Mouse (Mus musculus) thymus, adult 2 months (tissue): ENCODE measurements around the gene Chid1. TPM values are rescaled to one million over a fixed set of nuclear protein-coding genes. Genes with fewer than 3 reads are reported as not detected.

ENCODE experiments used
- DNase-seq: peaks from one replicate; pipeline ENCODE4 v3.0.0; 2021
- H3K27ac ChIP-seq: fragments of 200-500 bp; 2 replicates; pipeline ENCODE4 v1.5.1; 2012; ENCODE audit warnings: low read length, control low read depth; ENCODE audit not compliant: control insufficient read depth, insufficient read depth
- H3K27me3 ChIP-seq: fragments of 200-500 bp; 2 replicates; pipeline ENCODE4 v1.6.1; 2012; ENCODE audit warnings: mild to moderate bottlenecking, low read length, moderate library complexity, mixed read lengths; ENCODE audit not compliant: control insufficient read depth, insufficient read depth
- H3K36me3 ChIP-seq: fragments of 200-500 bp; 2 replicates; pipeline ENCODE4 v1.6.1; 2012; ENCODE audit warnings: mild to moderate bottlenecking, low read length, moderate library complexity; ENCODE audit not compliant: control insufficient read depth, insufficient read depth
- H3K4me1 ChIP-seq: fragments of 200-500 bp; replicated peaks from 2 replicates; pipeline ENCODE4 v1.6.1; 2012; ENCODE audit warnings: low read length; ENCODE audit not compliant: control insufficient read depth, insufficient read depth
- H3K4me3 ChIP-seq: fragments of 200-500 bp; 2 replicates; pipeline ENCODE4 v1.5.1; 2012; ENCODE audit warnings: mild to moderate bottlenecking, low read length, control low read depth, moderate library complexity; ENCODE audit not compliant: control insufficient read depth, insufficient read depth
- CTCF ChIP-seq: fragments of 200-500 bp; IDR thresholded peaks from 2 replicates; pipeline ENCODE4 v1.5.1; 2012; ENCODE audit warnings: mild to moderate bottlenecking, control low read depth, low read length, moderate library complexity, borderline replicate concordance; ENCODE audit not compliant: control insufficient read depth, poor library complexity, insufficient read depth; ENCODE audit errors: extremely low read depth
- POLR2A ChIP-seq: fragments of 200-500 bp; IDR thresholded peaks from 2 replicates; pipeline ENCODE4 v1.6.1; 2012; ENCODE audit warnings: mild to moderate bottlenecking, low read length, control low read depth, moderate library complexity; ENCODE audit not compliant: control insufficient read depth, poor library complexity, insufficient read depth; ENCODE audit errors: extremely low read depth
- WGBS: fragments of 180-500 bp; shearing (Covaris S2); methylation state at CpG from one replicate; pipeline ENCODE4 v1.1.7; 2018; 5-methylcytosine and 5-hydroxymethylcytosine counted together
- polyA plus RNA-seq: library from polyadenylated mRNA; depleted of rRNA; stranded (reverse); fragments of >200 nt; gene quantifications from 2 replicates; pipeline ENCODE4 v1.2.3, GENCODE M21; 2012; rRNA removed

Chid1 gene
- 26.5 and 36.8 TPM in 2 replicates for polyA plus RNA-seq

DNA sequence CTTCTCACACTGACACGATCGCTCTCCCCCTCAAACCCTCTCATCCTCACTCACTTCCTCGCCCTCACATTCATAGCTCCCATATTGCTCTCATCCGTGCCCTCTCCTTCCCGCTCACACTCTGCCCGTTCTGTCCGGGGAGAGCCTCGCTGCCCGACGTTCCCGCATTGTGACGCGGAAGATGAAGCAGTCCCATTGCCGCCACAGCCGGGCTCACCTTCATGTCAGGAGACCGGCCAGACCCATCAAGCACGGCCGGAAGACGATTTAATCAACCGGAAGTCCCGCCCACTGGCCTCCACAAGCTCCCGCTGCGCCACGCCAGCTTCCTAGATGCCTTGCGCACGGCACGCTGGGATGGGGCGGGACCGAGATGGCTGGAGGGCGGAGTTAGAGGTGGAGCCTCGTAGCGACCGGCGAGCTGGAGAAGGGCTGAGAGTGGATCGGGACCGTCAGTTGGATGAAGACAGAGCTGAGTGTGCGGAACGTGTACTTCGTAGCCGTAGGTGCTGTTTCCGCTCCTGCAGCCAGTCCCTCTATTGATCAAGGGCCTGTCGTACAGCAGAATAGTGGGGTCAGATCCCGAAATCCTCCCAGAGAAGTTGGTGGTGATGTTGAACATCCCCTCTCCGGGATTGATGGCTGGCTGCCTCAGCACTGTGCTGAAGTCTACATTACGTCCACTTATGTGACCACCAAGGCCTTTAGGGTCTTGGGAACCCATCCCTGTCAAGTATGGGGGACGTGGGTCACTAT, at the start of gene Chid1:
Gene Chid1 (minus strand): TSS at position 302 of the 756 bp plus-strand sequence.
- Histone ChIP-seq H3K36me3 (no peaks in the 10 kb centered on the region), H3K4me3 (peak within 1 kb of the TSS; percentile 75), H3K4me1 (peaks cover 21% of the 10 kb centered on the region), H3K27ac (peak within 1 kb of the TSS; percentile 10; the same call in 1 of the 2 replicates), H3K27me3 (no peaks in the 10 kb centered on the region)
- peak; percentile 71 for TF ChIP-seq POLR2A
- TF ChIP-seq CTCF, result 0 out of 2 replicates have a peak, but pooled peaks have one; percentile 51
- WGBS, result under 1% methylated on average over 46 of the region's 46 CpGs
- DNase-seq, result peak; percentile 98

DNA sequence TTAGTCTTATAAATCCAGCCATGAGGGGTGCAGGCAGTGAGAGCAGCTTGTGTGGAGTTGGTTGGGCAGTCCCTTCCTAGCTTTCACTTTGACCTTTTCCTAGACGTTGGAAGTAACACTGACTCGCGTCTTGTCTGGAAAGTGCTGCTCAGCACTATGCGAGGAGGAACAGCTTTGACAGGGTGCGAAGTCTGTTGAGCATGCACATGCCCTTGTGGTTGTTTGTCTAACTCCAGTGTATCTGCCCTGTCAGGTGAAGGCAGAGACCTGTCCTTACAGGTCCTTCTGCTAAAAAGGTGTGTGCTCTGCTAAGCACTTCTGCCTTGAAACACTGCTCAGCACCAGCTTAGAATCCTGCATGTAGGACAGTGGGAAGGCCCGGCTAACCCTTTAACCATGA, 49.2 kb upstream of the Chid1 start:
- 92% methylated on average over 6 of the region's 6 CpGs for WGBS
- H3K4me1 ChIP-seq, result peaks cover 5% of the 10 kb centered on the region; the same call in 1 of the 2 replicates
- no peaks in the 10 kb centered on the region for H3K36me3 ChIP-seq
- H3K27me3 ChIP-seq, result no peaks in the 10 kb centered on the region
- H3K27ac ChIP-seq, result no peak overlapping the region
- no peak for DNase-seq
- no peak for TF ChIP-seq POLR2A
- TF ChIP-seq CTCF, result no peak
- H3K4me3 ChIP-seq, result no peak overlapping the region

DNA sequence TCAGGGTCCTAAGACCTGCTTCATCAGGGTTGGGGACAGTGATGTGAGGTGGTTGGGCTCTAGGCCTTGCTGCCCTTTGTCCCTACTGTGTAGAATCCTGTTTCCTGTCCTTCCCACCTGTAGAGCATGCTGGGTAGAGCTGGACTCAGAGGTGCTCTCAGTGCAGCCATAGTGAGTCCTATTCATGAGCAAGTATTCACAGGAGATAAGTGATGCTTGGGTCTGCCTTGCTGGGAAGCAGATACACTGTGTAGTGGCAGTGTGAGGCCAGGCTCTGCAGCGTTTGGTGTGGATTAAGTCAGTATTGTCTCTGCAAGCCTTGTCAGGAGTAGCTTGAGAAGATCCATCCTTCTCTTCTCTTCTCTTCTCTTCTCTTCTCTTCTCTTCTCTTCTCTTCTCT, 46.2 kb upstream of the Chid1 start:
- no peak for TF ChIP-seq CTCF
- no peak for TF ChIP-seq POLR2A
- Histone ChIP-seq H3K27me3 (no peaks in the 10 kb centered on the region), H3K27ac (no peak overlapping the region), H3K4me1 (no peaks in the 10 kb centered on the region), H3K4me3 (no peak overlapping the region), H3K36me3 (no peaks in the 10 kb centered on the region)
- WGBS, result 95% methylated on average over 1 of the region's 1 CpGs
- no peak for DNase-seq

DNA sequence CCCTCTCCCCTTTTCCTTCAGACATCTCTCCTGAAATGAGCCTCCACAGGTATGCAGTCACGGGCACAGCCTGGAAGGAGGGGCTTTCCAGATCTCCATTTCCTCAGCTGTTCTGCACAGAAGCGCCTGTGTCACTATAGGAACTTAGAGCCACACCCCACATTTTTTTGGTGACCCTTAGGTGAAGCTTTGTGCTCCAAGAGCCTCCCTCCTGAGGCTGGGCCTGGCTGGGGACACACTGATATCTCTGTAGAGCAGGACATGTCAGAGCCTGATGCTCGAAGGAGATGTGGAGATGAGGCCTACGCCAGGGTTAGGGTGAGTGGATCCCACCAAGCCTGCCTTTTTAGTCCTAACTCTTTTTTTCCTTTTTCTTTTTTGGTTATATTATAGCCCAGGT, 45.6 kb upstream of the Chid1 start:
- Histone ChIP-seq H3K4me3 (no peak overlapping the region), H3K27me3 (no peaks in the 10 kb centered on the region), H3K36me3 (no peaks in the 10 kb centered on the region), H3K4me1 (no peaks in the 10 kb centered on the region), H3K27ac (no peak overlapping the region)
- DNase-seq, result no peak
- 86% methylated on average over 4 of the region's 4 CpGs for WGBS
- no peak for TF ChIP-seq POLR2A
- TF ChIP-seq CTCF, result no peak

DNA sequence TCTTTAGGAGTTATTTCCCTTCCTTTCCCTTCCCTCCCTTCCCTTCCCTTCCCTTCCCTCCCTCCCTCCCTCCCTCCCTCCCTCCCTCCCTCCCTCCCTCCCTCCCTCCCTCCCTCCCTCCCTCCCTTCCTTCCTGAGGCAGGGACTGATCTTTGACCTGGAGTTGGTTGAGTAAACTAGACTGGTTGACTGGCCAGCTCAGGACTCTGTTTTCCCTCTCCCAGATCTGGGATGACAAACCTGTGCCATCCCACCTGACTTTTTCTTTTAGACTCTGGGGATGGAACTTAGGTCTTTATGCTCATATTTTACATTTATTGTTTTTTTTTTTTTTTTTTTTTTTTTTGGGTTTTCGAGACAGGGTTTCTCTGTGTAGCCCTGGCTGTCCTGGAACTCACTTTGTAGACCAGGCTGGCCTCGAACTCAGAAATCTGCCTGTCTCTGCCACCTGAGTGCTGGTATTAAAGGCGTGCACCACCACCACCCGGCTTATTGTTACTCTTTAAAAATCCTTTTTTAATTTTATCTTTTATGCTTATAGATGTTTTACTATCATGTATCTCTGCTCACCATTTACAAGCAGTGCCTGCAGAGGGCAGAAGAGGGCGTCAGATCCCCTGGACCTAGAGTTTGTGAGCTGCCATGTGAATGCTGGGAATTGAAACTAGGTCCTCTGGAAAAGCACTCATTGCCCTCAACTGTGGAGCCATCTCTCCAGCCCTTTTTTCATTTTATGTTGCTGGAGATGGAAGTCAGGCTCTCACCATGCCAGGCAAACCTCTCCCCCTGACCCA, 44.6 kb upstream of the Chid1 start:
- TF ChIP-seq POLR2A, result no peak
- TF ChIP-seq CTCF, result no peak
- H3K27me3 ChIP-seq, result no peaks in the 10 kb centered on the region
- no peaks in the 10 kb centered on the region for H3K4me1 ChIP-seq
- no peak overlapping the region for H3K4me3 ChIP-seq
- no peaks in the 10 kb centered on the region for H3K36me3 ChIP-seq
- DNase-seq, result no peak
- WGBS, result 81% methylated on average over 5 of the region's 5 CpGs
- H3K27ac ChIP-seq, result no peak overlapping the region

DNA sequence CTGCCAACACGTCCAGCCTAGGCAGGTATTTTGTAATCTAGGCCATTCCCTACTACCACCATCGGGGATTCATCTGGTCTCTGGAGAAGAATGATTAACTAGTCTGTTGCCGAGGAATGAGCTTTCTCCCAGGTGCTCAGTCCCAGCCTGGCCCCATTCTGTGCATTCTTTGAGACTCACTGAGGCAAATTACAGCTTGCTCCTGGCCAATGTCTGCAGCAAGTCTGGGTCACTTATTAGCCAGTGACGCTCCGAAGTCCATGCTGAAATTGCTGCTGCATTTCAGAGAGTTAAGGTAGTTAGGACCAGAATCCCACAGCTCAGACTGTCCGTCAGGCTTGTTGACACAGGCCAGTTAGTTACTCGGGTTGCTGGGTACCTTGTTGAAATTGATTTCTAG, 41.7 kb upstream of the Chid1 start:
- Histone ChIP-seq H3K27ac (no peak overlapping the region), H3K36me3 (no peaks in the 10 kb centered on the region), H3K27me3 (no peaks in the 10 kb centered on the region), H3K4me3 (no peak overlapping the region), H3K4me1 (peaks cover 4% of the 10 kb centered on the region)
- DNase-seq, result no peak
- WGBS, result 96% methylated on average over 7 of the region's 7 CpGs
- TF ChIP-seq POLR2A, result no peak
- no peak for TF ChIP-seq CTCF
